10 mouse cellular contexts compared by ENCODE assay signal in genomic region chr5:118635476-118636187, GRCm38 (mm10).
DNase-seq lines count a peak whose midpoint lies in the region; ATAC-seq and TF ChIP-seq lines count a peak whose summit lies in the region.
"Had no signal": no experiment of that assay in that cellular context is flagged by ENCODE, and none has a peak within 500 bp of the region (broad histone marks: within the 10 kb centered on the region; RNA-seq: fewer than 3 reads in every experiment).

No protein-coding gene starts in this region.

- H3K27ac ChIP-seq in layer of hippocampus, adult 2 months, result peak overlapping the region; percentile 33; the same call in 1 of the 2 replicates
- peak overlapping the region; percentile 30 for H3K27ac ChIP-seq in hindbrain, embryonic 14.5 days
- no peak overlapping the region for H3K27ac ChIP-seq in cerebellum, adult 2 months (ENCODE audit: insufficient read depth, low read length)
- H3K27ac ChIP-seq: intestine, embryonic 15.5 days had no signal

- 0 out of 2 replicates have a peak overlapping the region, but pooled peaks have one; percentile 4 for H3K4me2 ChIP-seq in hindbrain, embryonic 14.5 days (replicated peaks)
- H3K4me2 ChIP-seq: intestine, embryonic 15.5 days; lung, embryonic 14.5 days had no signal

- H3K9me3 ChIP-seq in hindbrain, embryonic 14.5 days (ENCODE audit: control insufficient read depth, low read length), result no peaks in the 10 kb centered on the region
- H3K9me3 ChIP-seq: intestine, embryonic 15.5 days had no signal

- 16% methylated on average over 11 of the region's 11 CpGs for WGBS in hindbrain, embryonic 14.5 days
- WGBS in cerebellum, adult 2 months, result 23% methylated on average over 11 of the region's 11 CpGs

- no peak for TF ChIP-seq POLR2A in cerebellum, adult 2 months (IDR thresholded peaks at IDR 0.05; ENCODE audit: borderline replicate concordance, insufficient read depth, low read length)

- ATAC-seq in hindbrain, embryonic 14.5 days (ENCODE audit: low FRiP score), result no peak; the same call in 1 of the 2 replicates
- no peak for ATAC-seq in cerebellum, adult (ENCODE audit: insufficient number of reproducible peaks, low FRiP score, low TSS enrichment)
- ATAC-seq: intestine, embryonic 15.5 days had no signal

- H3K9ac ChIP-seq in hindbrain, embryonic 14.5 days, result no peak overlapping the region
- H3K9ac ChIP-seq: intestine, embryonic 15.5 days; lung, embryonic 14.5 days had no signal

- no peak for TF ChIP-seq CTCF in layer of hippocampus, adult 2 months (conservative IDR thresholded peaks at IDR 0.05)
- TF ChIP-seq CTCF in cerebellum, adult 2 months (IDR thresholded peaks at IDR 0.05; ENCODE audit: borderline replicate concordance, insufficient read depth, low read depth, low read length), result no peak

- H3K36me3 ChIP-seq in hindbrain, embryonic 14.5 days (replicated peaks; ENCODE audit: control insufficient read depth, insufficient read depth), result no peaks in the 10 kb centered on the region
- H3K36me3 ChIP-seq: intestine, embryonic 15.5 days had no signal

- DNase-seq in adrenal gland, adult 2 months, result peak; percentile 18
- DNase-seq in adrenal gland, adult 8-10 months, result no peak
- DNase-seq in layer of hippocampus, adult 2 months (ENCODE audit: low spot score in 2 of 2), result no peak
- DNase-seq in layer of hippocampus, postnatal 25 days (ENCODE audit: extremely low spot score in 1 of 2, low spot score in 1 of 2), result no peak
- DNase-seq in hindbrain, embryonic 14.5 days (ENCODE audit: low spot score), result no peak
- DNase-seq in retina, embryonic 14.5 days (ENCODE audit: low spot score), result peak; percentile 73
- no peak for DNase-seq in cerebellum, adult 2 months
- DNase-seq: lung, embryonic 14.5 days had no signal

- H3K27me3 ChIP-seq in hindbrain, embryonic 14.5 days (ENCODE audit: control insufficient read depth, insufficient read depth, low read length), result no peaks in the 10 kb centered on the region
- H3K27me3 ChIP-seq in cerebellum, adult 2 months (ENCODE audit: control insufficient read depth, insufficient read depth, low read length), result no peaks in the 10 kb centered on the region
- H3K27me3 ChIP-seq: intestine, embryonic 15.5 days had no signal

- peaks cover 18% of the 10 kb centered on the region for H3K4me1 ChIP-seq in hindbrain, embryonic 14.5 days (replicated peaks; ENCODE audit: control insufficient read depth, insufficient read depth, low read length)
- peaks cover 27% of the 10 kb centered on the region for H3K4me1 ChIP-seq in cerebellum, adult 2 months (ENCODE audit: control insufficient read depth, insufficient read depth, low read length)

- no peak overlapping the region for H3K4me3 ChIP-seq in layer of hippocampus, adult 2 months
- no peak overlapping the region for H3K4me3 ChIP-seq in hindbrain, embryonic 14.5 days (replicated peaks; ENCODE audit: low read length)
- no peak overlapping the region for H3K4me3 ChIP-seq in cerebellum, adult 2 months (replicated peaks; ENCODE audit: insufficient read depth, low read depth, low read length)
- H3K4me3 ChIP-seq: intestine, embryonic 15.5 days had no signal

Comparison
In these comparisons a context has a peak if more than half of its experiments do, and no peak if none do; other contexts are left out.
1. DNase-seq: peak in adrenal gland, adult 2 months (single experiment) and retina, embryonic 14.5 days (single experiment); none in adrenal gland, adult 8-10 months (single experiment), layer of hippocampus, adult 2 months (0 of 2), layer of hippocampus, postnatal 25 days (0 of 2), hindbrain, embryonic 14.5 days (single experiment) and cerebellum, adult 2 months (0 of 2).